Mouse (Mus musculus) c-Kit-negative CD71-positive TER-119-positive erythroid progenitor cells, embryonic 14.5 days (primary cell): ENCODE results near the gene Slc37a1.
A peak's percentile ranks its signal among the peaks of the same experiment; 100 is the strongest.

ENCODE experiments used
- DNase-seq: peaks from one replicate; pipeline ENCODE4 v3.0.0-alpha.2; 2013; ENCODE audit warnings: low read depth, low spot score

Slc37a1 gene

DNA sequence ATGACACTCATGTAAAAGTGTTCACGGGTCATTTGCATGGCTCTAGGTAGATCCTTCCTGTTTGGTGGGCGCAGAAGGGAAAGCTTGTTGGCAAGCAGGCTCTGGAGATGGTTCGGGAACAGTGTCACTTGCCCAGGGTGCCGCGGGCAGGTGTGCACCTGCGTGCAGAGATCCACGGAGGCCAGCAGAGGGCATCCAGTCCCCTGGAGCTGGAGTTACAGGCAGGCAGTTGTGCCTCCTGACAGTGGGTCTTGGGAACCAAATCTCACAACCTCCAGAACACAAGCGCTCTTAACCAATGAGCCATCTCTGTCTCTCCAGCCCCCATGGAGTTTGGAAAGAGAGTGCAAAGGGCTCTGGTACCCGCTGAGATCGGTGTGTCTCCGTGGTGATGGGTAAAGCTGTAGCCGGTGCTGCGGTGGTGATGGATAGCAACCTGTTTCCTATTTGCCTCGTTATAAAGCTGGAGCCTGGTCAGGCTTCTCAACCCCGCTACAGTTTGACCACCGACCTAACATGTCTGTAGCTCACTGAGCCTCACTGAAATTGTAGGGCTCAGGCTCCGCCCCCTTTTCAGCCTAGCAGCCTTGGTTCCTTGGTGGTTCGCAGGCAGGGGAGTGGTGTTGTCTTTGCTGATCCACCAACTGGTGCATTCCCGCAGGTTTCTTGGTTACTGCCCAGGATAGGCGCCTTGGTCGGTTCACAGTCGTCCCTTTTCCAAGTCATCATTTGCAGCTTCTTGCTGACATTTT lies 31.1 kb downstream of the Slc37a1 start:
- DNase-seq: no peak

DNA sequence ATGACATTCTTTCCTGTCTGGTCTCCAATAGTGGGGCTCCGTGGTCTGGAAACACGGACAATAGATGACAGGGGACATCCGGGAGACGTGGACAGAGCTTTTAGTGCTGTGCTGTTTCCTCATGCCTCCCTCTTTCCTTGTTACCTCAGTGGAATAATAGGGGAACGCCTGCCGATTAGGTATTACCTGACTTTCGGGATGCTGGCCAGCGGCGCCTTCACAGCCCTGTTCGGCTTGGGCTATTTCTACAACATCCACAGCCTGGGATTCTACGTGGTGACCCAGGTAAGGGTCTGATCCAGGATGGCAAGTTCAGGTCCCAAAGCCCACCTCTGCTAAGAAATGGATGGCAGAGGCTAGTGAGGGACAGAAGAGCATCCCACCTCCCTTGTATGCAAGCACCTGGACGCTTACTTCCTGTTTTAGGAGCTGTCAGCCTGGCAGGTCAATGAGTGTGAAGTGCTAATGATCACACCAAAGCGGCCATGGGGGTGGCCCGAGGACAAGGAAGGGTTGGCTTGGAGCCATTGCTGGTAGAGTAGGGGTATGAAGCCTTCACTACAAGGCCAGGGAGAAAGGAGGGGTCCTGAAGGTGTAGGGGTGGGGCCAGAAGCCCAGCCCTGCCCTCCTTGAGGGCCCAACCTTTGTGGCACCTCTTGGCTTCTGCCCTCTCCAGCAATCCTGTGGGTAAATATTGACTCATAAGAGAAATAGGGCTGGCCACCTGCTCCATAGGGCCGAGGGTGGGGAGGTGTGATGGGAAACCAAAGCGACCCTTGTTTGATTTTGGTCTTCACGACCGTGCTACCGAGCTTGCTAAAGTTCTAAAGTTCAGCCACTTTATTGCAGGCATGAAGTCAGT lies 32.5 kb downstream of the Slc37a1 start:
- no peak for DNase-seq

GRCm38 (mm10) chr17:31321425-31321824 lies 34.8 kb downstream of the Slc37a1 start:
- no peak for DNase-seq

DNA sequence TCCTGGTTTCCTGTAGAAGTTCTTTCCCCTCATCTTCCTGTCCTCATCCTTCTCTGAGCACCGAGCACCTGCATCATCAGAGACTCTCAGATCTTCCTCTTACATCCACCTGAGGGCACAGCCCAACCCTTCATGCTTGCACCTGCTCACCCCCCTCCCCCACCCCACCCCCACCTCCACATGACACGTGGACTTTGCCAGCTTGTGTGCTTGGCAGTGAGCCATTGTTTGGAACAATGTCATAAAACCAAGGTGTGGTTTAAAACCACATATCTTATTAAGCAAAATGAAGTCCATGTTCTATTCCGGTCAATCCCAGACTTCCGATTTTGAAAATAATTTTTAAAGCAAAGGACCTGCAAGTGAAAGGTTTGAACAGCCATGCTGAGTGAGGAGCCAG lies 35.9 kb downstream of the Slc37a1 start:
- no peak for DNase-seq

DNA sequence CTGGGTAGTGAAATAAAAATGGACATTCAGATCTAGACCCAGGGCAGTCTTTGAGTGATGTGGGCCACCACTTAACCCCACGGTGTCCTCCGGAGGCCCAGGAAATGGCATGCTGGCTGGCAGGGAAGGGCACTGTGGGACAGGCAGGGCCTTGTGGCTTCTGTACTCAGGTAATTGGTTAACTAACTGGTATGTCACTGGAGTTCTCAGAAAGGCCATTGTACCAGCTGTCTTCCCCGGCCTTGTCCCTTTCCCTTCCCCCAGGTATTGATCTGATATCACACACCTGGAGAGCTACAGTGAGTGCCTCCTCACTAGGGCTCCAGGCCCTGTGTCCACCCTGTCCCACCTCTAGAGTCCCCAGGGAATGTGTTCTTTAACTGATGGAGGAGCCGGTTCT lies 36.8 kb downstream of the Slc37a1 start:
- no peak for DNase-seq

- no peak for DNase-seq
Measured at GRCm38 (mm10) chr17:31324227-31324626, 37.6 kb downstream of the Slc37a1 start.

GRCm38 (mm10) chr17:31325451-31326219 lies 39.0 kb downstream of the Slc37a1 start:
- no peak for DNase-seq

DNA sequence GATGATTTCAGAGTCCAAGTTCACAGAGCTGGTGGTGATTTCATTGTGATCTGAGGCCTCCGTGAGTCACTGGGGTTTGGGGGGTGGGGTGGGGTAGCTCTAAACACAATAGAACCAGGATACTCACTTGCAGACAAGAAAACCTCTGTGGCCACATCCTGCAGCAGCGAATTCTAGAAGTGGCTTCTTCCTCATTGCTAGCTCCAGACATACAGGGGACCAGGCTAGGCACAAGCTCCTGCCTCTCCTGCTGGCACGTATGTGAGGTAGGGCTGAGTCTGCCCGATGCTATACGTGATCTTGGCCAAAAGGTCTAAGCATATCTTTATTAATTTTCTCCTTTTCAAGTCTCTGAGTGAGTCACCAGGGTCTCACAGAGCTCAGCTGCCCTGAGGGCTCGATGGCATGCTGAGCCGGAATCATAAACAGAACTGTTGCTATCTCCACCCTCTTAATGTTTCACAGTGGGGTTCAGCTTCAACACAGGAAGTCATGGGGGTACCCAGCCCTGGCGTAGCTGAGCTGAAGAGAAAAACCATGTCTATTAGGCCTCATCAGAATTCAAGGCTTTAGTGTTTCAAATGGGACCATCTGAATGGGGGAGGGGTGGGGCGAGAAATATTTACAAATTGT lies 39.7 kb downstream of the Slc37a1 start:
- no peak for DNase-seq

GRCm38 (mm10) chr17:31328466-31328865 lies 41.9 kb downstream of the Slc37a1 start:
- no peak for DNase-seq

DNA sequence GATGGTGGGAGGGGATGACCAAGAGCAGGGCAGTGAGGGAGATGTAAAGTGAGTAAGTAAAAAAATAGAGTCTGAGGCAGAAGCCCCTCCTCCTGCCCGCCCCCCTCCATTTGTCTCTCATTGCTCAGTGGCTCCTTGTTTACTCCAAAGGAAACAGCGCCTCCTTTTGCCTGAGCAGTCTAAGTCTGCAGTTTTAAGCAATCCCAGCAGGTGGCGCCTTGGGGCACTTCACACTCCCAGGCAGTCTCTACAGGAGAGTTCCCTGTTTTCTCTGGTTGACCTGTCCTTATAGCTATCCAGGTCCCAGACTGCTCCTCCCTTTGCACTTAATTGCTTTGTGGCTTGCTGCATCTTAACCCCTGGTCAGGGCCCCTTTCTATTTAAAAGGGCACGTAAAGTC lies 44.0 kb downstream of the Slc37a1 start:
- peak; percentile 21 for DNase-seq

DNA sequence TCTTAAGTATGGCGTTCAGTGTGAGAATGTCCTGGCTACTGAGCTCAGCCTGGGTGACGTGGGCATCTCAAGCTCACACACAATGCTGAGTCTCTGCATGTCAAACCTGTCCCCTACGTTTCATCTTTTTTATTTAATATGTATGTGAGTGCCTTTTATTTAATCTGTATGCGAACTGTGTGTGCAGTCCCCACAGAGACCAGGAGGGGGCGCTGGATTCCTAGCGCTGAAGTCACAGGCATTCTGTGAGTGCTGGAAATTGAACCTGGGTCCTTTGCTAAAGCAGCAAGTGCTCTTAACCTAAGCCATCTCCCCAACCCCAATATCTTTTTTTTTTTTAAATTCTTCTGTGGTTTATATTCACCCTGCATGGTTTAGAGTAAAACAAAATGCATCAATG lies 44.7 kb downstream of the Slc37a1 start:
- no peak for DNase-seq

- no peak for DNase-seq
Measured at GRCm38 (mm10) chr17:31331920-31332319, 45.3 kb downstream of the Slc37a1 start.

DNA sequence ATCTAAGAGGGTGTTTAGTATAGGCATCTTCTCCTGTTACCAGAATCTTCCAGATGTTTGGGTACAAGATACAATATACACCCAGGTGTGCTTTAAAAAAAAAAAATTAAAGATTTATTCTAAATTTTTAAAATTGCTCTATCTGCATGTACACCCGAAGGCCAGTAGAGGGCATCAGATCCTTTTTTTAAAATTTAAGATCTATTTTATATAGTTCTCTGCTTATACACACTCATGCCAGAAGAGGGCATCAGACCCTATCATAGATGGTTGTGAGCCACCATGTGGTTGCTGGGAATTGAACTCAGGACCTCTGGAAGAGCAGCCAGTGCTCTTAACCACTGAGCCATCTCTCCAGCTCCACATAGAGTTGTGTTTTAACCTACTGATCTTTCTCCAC lies 45.7 kb downstream of the Slc37a1 start:
- DNase-seq: no peak

GRCm38 (mm10) chr17:31334509-31335260 lies 48.1 kb downstream of the Slc37a1 start:
- no peak for DNase-seq

DNA sequence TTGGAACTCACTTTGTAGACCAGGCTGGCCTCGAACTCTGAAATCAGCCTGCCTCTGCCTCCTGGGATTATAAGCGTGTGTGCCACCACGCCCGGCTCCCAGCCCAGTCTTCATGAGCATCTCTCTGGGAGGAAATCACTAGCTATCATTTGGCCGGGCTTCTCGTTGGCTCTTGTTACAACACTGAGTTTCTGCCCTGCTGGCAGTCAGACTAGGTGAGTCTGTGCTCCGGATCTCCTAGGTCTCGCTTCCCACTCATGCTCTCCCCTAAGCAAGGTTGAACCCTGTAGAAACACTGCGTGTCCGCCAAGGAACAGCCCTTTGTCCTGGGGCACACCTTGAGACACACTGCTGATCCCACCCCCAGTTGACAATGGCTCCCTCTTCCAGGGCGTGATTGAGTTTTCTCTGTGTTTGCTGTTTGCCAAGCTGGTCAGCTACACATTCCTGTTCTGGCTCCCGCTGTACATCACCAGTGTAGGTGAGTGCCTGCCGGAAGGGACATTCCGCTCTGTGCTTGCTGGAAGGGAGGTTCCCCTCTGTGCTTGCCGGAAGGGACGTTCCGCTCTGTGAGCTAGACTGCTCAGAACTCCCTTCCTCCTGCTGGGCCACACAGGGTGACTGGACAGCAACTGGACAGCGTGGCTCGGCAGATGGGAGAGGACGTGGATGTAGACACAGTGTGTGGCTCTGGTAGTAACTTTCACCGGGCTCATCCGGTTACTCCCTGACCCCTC lies 48.9 kb downstream of the Slc37a1 start:
- DNase-seq: no peak

DNA sequence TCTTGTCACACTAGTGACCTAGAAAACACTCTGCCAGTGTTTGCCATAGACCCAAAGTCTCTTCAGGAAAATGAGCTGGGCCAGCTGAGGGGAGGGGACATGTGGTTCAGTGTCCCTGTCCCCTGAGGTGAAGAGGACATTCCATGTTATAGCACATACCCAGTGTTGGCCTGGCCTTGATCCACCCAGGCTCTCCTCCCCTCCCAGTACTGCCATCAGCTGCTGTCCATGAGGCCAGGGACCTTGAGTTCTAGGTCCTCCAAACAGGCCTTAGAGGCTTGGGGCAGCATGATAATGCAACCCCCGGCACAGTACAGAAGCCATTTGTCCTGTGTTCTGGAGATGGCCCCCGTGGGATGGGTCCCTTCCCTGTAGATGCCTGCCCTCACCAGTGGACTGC lies 53.2 kb downstream of the Slc37a1 start:
- DNase-seq: no peak

GRCm38 (mm10) chr17:31342191-31342590 lies 55.6 kb downstream of the Slc37a1 start:
- DNase-seq: no peak

DNA sequence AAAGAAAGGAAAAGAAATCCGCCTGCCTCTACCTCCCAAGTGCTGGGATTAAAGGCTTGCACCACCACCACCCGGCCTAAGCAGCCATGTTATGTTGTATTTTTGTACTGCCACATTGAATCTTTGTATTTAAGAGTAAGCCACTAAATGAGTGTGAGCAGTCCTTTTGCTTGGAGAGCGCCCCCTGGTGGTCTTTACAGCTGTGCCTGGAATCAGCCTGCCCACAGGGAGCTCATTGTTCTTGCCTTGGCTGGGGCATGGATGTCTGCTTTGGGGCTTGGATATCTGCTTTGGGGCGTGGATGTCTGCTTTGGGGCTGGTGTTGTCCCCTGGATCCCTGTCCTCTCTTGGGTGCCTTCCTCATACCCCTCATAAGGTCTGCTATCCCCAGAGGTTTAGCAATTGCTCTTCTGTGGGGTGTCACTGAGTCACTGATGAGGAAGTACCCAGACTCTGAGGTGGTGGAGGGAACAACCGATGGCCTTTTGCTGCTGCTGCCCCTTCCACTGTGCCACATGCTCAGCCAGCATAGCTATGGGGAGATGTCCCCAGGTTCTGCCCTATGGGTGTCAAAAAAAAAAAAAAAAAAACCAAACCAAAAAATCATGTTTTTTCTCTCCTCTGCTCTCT lies 57.7 kb downstream of the Slc37a1 start:
- DNase-seq: peak; percentile 40

DNA sequence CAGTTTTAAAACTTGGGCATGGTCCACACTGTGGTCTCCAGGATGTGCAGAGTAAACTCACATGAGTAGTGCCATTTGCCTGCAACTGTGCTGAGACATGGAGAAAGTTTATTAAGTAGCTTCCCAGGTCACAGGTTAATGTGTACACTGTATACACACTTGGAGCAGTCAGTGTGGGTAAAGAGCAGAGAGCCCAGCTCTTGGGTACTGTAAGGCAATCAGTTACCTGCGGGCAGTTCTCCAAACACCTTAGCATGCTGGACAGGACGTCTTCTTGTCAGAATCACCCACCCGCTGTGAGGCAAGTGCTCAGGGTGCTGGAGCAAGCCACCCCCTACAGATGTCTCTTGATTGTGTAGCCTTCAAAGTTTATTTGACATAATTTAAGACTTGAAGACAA lies 58.2 kb downstream of the Slc37a1 start:
- no peak for DNase-seq

DNA sequence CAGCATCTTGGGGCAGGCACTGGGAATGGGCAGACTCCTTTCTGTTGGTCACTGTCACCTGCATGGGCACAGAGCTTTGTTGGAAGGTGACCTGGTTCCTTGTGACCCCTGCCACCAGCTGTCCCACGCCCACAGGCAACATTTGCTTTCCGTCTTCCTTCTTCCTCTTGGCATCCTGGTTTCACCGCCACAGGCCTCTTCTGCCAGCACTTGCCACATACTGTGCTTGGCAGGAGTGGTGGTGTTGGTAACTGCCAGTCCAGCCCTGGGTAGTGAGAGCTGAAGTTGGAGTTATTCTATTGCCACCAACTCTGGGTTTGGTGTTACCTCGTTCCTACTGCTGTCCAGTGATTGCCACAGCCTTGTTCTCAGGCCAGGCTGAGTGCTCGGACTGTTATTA lies 61.5 kb downstream of the Slc37a1 start:
- no peak for DNase-seq
